ENCODE assay signal across 26 mouse cellular contexts in the genomic region with DNA sequence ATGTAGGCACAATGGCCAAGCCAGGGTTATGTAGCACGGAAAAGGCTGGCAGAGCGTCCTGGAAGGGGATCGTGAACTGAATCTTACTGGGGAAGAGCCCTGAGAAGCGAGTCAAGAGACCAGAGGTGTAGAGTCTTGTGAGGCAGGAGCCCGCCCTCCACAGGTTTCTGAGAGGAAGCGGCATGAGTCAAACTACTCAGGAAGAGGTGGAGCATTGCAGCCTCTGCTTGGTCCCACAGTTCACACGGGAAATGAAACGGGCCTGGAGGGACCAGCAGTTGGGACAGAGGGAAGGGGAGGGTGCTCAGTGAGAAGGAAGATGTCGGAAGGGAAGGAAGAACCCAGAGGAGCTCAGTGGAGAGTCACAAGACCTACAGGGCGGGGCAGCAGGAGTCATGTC.
DNase-seq lines count a peak whose midpoint lies in the region; ATAC-seq and TF ChIP-seq lines count a peak whose summit lies in the region.
"Had no signal": no experiment of that assay in that cellular context is flagged by ENCODE, and none has a peak within 500 bp of the region (broad histone marks: within the 10 kb centered on the region; RNA-seq: fewer than 3 reads in every experiment).

No protein-coding gene starts in this region.

- H3K4me2 ChIP-seq in midbrain, embryonic 16.5 days (ENCODE audit: low read length): no peak overlapping the region
- H3K4me2 ChIP-seq: hindbrain, embryonic 12.5 days; liver, embryonic 11.5 days had no signal

- no peaks in the 10 kb centered on the region for H3K27me3 ChIP-seq in E14TG2a.4 (ENCODE audit: insufficient read depth, low read length)
- H3K27me3 ChIP-seq in cerebellum, adult 2 months (ENCODE audit: control insufficient read depth, insufficient read depth, low read length): no peaks in the 10 kb centered on the region
- no peaks in the 10 kb centered on the region for H3K27me3 ChIP-seq in midbrain, embryonic 16.5 days (ENCODE audit: control insufficient read depth, insufficient read depth, low read depth, low read length)
- H3K27me3 ChIP-seq: hindbrain, embryonic 12.5 days had no signal

- no peaks in the 10 kb centered on the region for H3K36me3 ChIP-seq in E14TG2a.4 (ENCODE audit: insufficient read depth, low read length)
- no peaks in the 10 kb centered on the region for H3K36me3 ChIP-seq in midbrain, embryonic 16.5 days (ENCODE audit: control insufficient read depth, insufficient read depth, low read length)
- H3K36me3 ChIP-seq: embryonic facial prominence, embryonic 10.5 days; hindbrain, embryonic 12.5 days had no signal

- WGBS in cerebellum, adult 2 months: 69% methylated on average over 10 of the region's 10 CpGs
- WGBS in midbrain, embryonic 16.5 days: 68% methylated on average over 10 of the region's 10 CpGs

- peak overlapping the region; percentile 37; the same call in 1 of the 2 replicates for H3K4me3 ChIP-seq in E14TG2a.4 (replicated peaks; ENCODE audit: low read length)
- H3K4me3 ChIP-seq in cerebellum, adult 2 months (replicated peaks; ENCODE audit: insufficient read depth, low read depth, low read length): no peak overlapping the region
- H3K4me3 ChIP-seq in midbrain, embryonic 16.5 days (ENCODE audit: low read depth, low read length): no peak overlapping the region
- H3K4me3 ChIP-seq: embryonic facial prominence, embryonic 10.5 days; hindbrain, embryonic 12.5 days; layer of hippocampus, adult 2 months; megakaryocyte, embryonic 14.5 days had no signal

- peak; percentile 59 for ATAC-seq in activated CD4-positive, CD25-positive, alpha-beta regulatory T cell, adult 4 months
- ATAC-seq in megakaryocyte progenitor cell, adult 5-6 weeks (replicated peaks; ENCODE audit: poor library complexity): peak; percentile 68
- no peak for ATAC-seq in midbrain, embryonic 16.5 days
- ATAC-seq: forebrain, embryonic 16.5 days had no signal

- TF ChIP-seq CTCF in E14TG2a.4 (conservative IDR thresholded peaks at IDR 0.05; ENCODE audit: low read length): no peak
- TF ChIP-seq CTCF in cerebellum, adult 2 months (IDR thresholded peaks at IDR 0.05; ENCODE audit: borderline replicate concordance, insufficient read depth, low read depth, low read length): no peak

- no peak for TF ChIP-seq POLR2A in cerebellum, adult 2 months (IDR thresholded peaks at IDR 0.05; ENCODE audit: borderline replicate concordance, insufficient read depth, low read length)

- H3K9me3 ChIP-seq in E14TG2a.4 (ENCODE audit: low read length): no peaks in the 10 kb centered on the region
- H3K9me3 ChIP-seq in midbrain, embryonic 16.5 days (replicated peaks; ENCODE audit: control insufficient read depth, low read length, poor library complexity, severe bottlenecking): no peaks in the 10 kb centered on the region
- H3K9me3 ChIP-seq: embryonic facial prominence, embryonic 10.5 days; hindbrain, embryonic 12.5 days had no signal

- DNase-seq in CD4-positive, CD25-positive, alpha-beta regulatory T cell, adult 2 months (ENCODE audit: low read depth, low spot score): peak; percentile 52
- DNase-seq in lung, adult 18-20 months: no peak
- DNase-seq in cerebellum, postnatal 10 days: no peak
- DNase-seq in cerebellum, adult 2 months: no peak
- DNase-seq: adrenal gland, postnatal 14 days; cerebellum, adult 8-10 months; gastrocnemius, postnatal 10 days; kidney, adult 9 months; kidney, postnatal 25 days; layer of hippocampus, postnatal 36 days; lung, adult 2 months; lung, postnatal 14 days; midbrain, embryonic 14.5 days; right cerebral cortex, postnatal 25 days; spleen, adult 18-20 months; thymus, postnatal 14 days had no signal

- H3K4me1 ChIP-seq in E14TG2a.4 (replicated peaks; ENCODE audit: low read depth, low read length): peaks cover 17% of the 10 kb centered on the region
- H3K4me1 ChIP-seq in cerebellum, adult 2 months (ENCODE audit: control insufficient read depth, insufficient read depth, low read length): no peaks in the 10 kb centered on the region
- H3K4me1 ChIP-seq in midbrain, embryonic 16.5 days (ENCODE audit: control insufficient read depth, insufficient read depth, low read length): no peaks in the 10 kb centered on the region
- H3K4me1 ChIP-seq: embryonic facial prominence, embryonic 10.5 days; hindbrain, embryonic 12.5 days had no signal

- H3K9ac ChIP-seq in midbrain, embryonic 16.5 days (ENCODE audit: low read depth, low read length): no peak overlapping the region
- H3K9ac ChIP-seq: hindbrain, embryonic 12.5 days had no signal

- H3K27ac ChIP-seq in cerebellum, adult 2 months (ENCODE audit: insufficient read depth, low read length): no peak overlapping the region
- no peak overlapping the region for H3K27ac ChIP-seq in midbrain, embryonic 16.5 days (ENCODE audit: low read length)
- H3K27ac ChIP-seq: embryonic facial prominence, embryonic 10.5 days; hindbrain, embryonic 12.5 days; layer of hippocampus, adult 2 months had no signal
